Mouse (Mus musculus) lung, postnatal 36 days (tissue): Measurements from ENCODE around the gene Sergef.

Source experiments
- DNase-seq: peaks from one replicate; pipeline ENCODE4 v3.0.0; 2022; ENCODE audit warnings: mixed read lengths

Sergef gene

DNA sequence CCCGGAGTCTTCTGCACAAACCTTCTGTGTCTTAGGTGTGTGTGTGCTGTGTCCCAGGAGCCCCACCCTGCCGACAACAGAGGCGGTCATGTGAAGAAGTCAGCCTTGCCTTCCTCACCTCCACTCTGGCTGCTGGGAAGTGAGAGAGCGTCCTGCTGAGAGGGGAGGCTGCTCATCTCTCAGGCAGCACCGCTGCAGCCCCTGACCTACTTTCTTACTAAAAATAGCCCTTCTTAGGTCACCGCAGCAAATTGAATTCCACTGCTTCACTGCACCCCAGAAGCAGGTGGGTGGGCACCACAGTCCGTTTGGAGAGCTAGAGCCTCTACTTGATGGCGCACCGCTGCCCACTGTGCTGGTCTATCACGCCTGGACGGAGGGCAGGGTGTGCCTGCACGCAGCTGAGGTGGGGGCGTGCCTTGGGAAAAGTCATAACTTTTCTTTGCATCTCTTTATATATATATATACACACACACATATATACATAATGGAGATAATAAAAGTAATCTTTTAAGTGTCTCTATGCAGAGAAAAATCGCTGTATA is 147.4 kb downstream of the Sergef start:
- DNase-seq = no peak

DNA sequence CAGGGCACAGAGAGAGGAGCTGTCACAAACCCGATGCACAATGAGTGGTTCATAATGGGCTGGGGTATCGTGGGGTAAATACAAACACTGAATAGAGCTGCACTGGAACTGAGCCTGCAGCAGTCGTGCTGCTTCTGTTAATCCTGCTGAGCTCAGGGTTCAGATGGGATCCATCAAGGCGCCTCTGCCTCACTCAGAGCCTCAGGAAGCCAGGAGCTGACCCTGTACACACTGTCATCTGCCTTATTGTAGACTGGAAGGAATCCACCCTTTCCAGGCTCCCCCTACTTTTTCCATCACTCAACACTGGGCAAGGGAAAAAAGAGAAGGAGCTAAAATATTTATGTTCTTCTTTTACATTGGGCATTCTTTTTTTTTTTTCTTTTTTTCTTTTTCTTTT is 152.3 kb downstream of the Sergef start:
- DNase-seq = no peak

DNA sequence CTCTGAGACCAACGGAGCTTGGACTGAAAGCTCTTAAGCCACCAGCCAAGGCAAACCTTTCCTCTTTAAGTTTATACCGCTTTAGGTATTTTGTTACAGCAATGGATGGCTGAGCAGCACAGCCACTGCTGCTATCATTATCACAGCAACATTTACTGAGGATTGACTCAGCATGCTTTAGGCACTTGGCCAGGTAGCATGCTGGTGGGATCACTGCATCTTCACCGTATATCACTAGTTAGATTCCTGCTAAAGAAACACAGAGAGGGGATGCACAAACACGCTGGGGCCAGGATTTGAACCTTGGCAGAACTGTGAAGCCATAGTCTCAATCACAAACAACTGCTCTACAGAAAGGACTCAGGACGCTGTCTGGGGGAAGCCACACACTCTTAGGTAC is 152.8 kb downstream of the Sergef start:
- DNase-seq = no peak

DNA sequence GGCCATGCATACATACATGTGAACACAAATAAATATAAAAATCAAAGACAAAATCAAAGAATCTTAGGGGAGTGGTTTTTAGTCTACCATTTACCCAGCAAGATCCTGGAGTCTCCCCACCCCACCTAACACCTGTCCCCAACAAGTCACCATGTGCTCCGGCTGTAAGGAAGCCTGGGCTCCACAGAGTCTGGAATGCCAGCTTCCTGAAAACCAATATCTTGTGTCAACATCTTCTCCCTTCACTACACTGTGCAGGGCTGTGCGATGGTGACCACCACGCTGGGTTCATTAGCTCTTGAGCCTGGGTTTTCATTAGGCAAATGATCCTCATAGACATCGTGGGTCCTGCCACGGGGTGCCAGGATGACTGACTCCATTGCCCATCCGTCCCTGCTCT is 155.4 kb downstream of the Sergef start:
- no peak for DNase-seq

DNA sequence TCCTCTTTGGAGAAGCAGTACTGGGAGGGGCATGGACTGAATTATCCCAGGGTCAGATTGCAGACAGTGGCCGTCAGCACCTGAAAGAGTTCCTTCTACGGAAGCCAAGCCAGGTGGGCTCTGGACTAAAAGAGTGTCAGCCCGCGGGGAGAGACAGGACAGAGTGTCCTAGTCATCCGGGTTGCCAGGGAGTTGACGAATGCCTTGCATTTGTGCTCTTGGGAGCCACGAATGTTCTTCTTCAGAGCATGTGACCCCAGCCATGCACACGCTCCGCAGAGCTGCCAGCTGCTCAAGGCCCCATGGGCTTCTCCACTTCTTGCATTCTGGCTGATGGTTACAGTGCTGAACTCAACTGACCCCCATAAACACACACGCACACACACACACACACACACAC is 156.6 kb downstream of the Sergef start:
- DNase-seq = no peak

DNA sequence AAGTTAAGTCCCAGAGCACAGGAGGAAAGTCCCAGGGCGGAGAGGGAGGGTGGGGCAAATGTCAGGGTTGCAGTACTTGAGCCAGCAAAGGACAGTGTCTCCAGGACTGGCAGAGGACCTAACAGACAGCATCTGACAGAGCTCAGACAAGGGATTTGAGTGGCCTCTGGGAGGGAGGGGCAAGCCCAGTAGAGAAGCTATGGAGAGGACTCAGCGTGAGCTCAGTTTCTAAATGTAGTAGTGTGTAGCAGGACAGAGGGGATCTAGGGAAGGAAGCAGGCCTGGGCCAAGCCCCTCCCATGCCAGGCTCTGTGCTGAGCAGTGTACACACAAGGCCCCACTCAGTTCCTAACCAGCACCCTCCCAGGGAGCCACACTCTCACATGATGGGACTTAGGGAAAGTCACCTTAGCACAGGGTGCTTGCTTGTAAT is 157.5 kb downstream of the Sergef start:
- DNase-seq = peak; percentile 33

DNA sequence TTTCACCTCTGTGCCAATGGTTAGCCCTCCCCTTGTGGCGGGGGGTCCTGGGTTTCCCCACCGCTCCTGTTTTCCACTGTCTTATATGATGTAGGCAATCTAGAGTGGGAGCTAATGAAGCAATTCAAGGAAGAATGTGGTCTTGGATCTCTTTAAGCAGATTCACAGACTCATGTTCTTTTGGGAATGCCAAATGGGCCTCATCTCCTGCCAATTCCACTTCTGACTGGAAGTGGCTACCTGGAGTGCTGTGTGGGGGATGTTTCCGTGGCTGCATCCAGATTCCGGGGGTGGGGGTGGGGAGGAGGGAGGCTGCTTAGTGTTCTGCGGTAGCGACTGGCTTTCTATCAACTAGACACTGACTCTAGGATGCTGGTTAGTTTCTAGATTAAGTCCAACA is 159.8 kb downstream of the Sergef start:
- no peak for DNase-seq

DNA sequence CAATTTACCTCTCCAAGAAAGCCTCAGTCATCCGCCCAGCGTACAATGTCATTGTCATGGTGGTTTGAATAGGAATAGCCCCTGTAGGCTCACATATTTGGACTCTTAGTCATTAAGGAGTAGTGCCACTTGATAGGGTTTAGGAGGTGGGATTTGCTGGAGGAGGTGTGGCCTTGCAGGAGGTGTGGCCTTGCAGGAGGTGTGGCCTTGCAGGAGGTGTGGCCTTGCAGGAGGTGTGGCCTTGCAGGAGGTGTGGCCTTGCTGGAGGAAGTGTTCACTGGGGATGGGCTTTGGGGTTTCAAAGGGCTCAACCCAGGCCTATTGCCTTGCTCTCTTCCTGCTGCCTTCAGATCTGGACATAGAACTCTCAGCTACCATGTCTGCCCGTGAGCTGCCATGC is 162.2 kb downstream of the Sergef start:
- no peak for DNase-seq

DNA sequence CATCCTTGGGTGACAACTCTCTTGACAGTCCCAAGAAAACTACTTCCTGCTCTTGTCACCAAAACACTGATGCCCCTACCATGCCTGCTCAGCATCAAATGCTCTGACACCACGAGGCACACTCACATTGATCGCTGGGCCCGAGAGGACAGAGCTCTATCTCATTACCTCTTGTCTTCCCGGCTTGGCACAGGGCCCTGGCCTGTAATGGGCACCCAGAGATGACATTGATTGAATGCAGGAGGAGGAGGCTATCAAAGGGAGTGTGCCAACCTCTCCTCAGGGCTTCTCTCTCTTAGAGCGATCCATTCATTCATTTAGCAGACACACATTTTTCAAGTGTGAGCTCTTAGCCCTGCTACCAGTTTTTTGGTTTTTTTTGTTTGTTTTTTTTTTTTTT is 164.1 kb downstream of the Sergef start:
- no peak for DNase-seq

DNA sequence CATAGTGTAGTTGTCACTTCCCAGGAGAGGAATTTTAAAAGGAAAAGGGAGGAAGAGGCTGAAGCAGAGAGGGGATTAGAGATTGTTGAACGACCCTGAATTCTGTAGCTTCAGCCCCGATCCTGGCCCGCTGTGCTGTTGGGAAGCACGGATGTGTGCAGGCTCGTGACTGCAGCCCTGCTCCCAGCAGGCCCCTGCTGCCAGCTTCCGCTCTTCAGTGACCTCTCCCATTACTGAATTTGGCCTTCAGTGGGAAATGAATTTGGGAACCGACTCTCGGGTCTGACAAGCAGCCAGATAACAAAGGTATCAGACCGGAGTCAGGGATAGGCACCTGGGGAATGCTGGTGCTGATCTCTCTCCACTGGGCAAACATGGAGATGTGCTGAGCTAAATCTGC is 166.5 kb downstream of the Sergef start:
- no peak for DNase-seq

DNA sequence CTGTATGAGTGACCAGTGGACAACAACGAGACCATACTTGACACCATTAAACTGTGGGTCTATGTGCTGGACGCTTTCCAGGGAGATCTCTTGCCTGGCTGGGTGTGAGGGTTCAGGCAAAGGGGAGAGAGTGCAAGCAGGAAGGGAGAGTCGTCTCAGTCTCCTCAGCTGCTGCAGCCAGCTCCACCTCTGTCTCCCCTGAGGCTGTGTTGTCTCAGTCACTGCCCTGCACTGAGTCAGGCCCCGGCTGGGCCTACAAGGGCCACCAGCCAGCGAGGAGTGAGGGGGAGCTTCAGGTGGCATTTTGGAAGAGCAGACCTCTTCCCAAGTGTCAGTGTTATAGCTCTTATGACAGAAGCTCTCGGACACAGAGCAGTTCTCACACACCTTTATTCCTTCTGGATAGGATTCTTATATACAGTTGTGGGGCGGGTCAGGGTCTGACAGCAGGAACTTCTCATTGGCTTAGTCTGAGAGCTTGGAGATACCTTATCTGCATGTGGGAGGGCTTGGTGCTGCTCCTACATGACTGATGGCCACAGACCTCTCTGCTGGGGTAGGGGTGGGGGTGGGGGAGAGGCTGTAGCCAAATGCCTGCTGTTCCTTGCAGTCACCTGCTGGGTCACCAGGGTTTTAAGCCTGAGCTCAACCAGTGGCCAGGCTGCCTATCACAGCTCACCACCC is 168.4 kb downstream of the Sergef start:
- DNase-seq = no peak

DNA sequence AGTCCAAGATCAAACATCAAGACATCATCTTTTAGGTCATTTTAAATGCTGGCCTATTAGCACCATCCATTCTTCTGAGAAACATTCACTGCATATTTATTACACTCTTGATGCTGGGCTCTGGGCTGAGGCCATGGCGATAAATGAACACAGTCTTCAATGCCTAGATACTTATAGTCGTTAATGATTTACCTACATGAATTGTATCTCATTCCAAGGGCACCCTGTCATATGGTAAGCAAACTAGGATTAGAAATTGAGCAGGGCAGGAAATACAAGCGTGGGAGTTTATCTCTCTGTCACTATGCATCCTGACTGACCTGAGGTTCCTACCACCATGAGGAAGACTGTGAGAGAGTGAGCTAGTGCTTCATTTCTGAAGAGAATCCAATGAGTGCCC is 170.1 kb downstream of the Sergef start:
- DNase-seq = no peak

DNA sequence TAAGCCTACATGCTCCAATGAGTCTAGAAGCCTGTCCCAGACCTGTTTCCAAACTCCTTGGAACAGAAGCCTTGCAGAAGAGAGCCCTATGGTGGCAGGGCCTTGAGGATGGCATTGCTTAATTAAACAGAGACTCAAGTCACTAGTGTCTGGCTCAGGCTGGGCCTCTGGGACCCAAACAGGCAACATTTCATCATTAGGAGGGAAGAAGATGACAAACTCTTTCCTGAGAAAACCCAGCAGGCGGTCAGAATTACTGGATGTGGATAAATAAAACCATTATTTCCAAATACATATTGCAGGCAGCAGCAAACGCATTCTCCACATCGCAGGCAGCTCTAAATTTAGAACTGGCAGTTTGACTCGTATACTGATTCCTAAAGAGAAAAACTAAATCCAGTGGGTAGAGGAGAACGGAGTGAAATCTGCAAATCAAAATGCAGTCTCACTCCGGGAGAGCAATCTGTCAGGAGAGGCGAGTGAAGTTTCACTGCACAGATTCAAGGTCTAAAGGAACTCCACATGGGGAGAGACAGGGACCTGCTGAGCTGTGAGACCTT is 173.1 kb downstream of the Sergef start:
- DNase-seq = no peak

DNA sequence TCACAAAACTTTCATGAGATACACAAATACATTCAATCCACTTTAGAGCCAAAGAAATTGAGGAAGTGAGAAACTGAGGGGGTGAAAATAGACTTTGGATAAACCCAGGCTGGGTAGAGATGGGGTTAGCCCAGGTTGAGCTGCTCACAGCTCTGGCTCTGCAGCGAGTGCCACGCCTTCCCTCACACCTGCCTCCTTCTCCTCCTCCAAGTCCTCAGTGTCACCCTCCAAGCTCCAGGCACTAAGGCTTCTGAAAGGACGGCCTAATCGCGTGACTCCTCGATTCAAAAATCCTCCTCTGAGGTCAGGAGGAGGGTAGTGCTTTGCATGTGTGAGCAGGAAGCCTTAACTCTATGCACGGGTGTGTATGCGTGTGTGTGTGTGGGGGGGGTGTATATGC is 176.5 kb downstream of the Sergef start:
- no peak for DNase-seq

DNA sequence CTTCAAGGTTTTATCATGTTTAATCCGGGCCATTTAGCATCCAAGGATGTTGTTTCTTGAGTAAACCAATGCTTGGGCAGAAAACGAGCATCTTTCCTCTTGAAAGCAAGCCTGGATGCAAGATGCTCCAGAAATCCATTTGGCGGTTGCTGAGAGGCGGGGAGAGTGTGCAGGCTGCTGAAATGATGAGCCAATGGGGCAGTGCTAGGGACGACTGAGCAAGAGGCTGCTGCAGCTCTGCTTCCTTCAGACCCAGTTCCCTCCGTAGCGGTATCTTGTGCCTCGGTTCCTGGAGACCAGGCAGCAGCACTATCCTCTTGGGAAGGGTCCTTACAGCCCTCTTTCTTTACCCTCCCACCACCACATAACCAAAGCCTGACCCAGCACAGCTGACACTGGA is 177.3 kb downstream of the Sergef start:
- DNase-seq = no peak

DNA sequence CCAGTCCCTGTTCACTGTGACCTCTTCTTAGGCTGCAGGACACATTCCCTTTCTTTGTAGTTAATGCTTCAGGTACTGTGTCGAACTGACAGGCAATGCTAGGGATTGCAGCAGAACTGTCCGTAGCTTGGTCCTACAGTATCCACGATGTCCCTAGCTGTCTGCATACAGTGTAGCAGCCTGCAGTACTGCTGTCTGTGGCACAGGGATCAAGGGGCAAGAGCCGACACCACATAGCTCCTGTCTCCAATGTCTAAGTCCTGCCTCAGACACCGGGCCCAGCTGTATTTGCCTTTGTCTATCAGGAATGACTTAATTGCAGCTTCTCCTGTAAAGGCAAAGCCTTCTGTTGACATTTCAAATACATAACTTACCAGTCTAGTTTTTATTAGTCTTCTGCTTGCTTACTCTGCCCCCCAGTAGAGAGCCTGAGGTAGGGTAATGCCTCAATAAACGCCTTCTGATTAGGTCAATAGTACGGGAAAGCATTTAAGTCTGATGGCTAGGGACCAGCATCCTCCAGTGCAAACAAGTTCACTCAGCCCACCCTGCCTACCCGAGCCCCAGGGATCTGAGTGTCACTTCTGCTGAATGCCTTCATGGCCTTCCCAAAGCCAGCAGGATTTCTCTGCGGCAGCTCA is 179.9 kb downstream of the Sergef start:
- no peak for DNase-seq

DNA sequence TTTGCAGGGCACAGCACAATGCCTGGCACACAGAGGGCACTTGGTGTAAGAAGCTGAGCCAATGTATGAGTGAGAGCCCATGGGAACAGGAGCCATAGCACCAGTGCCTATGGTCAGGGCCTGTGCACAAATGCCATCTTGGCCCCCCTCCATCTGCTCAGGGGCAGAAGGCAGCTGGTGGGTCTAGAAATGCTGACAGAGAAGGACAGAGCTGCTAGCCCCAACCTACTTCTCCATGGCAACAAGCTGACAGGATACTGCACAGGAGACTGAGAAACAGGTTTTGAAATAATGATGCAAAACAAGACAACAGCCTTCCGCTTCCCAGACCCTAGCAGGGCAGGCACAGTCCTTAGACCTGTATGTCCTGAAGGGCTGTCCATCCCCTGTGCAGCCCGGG is 180.4 kb downstream of the Sergef start:
- DNase-seq = no peak

DNA sequence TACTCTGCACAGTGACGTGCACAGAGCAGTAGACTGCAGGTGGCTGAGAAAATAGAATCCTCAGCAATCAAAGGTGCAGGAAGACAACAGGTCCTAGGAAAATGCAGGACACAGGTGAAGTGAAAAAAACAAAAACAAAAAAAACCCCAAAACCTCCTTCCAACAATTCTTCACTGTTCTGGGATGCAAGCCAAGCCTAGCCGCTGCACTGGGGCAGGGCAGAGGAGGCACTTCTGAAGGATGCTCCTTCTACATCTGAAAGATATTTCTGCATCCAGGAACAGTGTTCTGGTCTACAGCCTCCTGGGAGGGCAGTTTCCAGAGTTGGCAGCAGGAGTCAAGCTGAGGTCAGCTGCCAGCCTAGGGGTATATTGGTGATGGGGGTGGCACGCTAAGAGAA is 181.7 kb downstream of the Sergef start:
- DNase-seq = no peak

DNA sequence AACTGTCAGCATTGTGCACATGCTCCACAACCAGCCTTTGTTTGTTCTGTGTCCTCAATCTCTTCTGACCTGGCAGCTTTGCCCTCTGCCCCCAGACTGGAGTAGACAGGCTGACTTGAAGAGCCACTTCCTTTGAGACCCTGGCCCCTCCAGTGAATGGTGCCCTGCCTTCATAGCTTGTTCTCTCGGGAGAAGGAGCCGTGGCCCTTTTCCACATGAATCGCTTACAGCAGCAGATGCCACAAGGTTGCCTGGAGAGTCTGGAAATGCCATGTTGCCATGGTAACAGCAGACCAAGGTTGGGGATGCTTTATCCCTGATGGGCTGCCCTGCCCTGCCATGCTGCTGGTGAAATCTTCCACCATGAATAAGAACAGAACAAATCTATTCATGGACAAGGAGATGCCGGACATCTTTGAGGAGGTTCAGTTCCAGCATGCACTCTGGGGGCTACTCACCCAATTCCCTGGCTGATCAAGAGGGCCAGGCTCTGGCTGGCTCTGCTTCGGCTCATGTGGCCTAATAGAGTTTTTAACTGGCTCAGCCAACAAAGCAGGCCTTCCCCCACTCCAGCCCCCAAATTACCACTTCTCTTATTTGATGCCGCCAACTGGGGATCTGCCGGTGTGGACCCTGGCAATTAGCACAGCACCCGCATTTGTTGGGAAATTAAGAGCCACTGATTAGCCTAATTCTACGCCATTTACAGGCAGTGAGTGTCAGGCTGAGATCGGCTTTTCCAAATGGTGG is 185.5 kb downstream of the Sergef start:
- DNase-seq = no peak

DNA sequence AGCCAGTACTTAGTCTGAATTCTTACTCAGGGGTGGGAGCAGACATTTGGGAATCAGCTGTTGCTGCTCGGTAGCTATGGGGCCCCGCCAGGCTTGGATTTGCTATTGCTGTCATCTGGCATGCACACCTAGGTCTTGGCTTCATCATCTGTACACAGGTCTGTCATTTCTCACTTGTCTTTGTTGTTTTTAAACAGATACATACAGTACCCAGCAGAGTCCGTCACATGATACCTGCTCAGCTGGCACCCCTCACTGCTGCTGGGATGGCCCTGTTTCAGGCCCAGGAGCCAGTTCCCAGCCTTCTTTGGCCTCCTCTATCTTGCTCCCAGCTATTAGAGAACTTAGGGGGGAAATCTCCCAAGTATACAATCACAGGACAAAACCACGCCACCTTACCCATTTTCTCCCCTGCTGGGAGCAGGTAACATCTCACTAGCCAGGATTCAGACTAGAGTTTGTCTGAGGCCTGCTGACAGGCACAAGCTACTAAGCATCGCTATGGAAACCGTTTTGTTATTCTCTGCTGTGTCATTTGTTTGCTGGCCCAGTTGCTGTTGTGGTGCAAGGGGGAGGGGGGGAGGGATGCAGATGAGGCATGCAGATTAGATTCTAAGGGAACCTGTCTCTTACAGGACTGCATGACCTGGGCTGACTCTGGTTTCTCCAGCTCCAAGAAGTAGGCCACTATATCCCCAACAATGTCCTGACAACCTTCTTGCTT is 190.5 kb downstream of the Sergef start:
- no peak for DNase-seq

DNA sequence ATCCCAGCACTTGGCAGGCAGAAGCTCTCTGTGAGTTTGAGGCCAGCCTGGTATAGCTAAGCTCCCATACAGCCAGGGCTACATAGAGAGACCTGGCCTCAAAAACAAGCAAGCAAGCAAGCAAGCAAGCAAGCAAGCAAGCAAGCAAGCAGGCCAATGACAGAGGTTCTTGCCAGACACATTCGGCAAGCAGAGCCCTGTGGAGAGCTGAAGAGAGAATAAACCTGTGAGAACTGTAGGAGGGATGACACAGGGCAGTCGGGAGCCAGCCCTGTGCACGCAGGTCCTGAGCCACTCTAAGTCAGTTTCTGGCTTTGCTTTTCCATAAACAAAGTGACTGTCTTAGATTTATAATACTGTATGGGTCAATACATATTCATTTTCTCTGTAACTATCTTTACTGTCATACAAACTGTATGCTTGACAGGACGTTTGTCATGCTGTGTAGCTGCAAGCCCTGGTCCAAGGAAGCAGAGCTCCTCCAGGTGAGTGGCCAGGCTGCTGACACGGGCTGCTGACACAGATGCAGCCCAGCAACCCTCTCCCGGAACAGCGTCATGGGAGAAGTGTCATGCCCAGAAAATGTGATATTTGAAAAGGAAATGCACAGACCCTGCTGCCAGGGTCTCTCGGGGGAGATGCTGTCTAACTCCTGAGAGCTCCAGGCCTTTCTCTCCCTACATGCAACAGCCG is 192.0 kb downstream of the Sergef start:
- DNase-seq = no peak

DNA sequence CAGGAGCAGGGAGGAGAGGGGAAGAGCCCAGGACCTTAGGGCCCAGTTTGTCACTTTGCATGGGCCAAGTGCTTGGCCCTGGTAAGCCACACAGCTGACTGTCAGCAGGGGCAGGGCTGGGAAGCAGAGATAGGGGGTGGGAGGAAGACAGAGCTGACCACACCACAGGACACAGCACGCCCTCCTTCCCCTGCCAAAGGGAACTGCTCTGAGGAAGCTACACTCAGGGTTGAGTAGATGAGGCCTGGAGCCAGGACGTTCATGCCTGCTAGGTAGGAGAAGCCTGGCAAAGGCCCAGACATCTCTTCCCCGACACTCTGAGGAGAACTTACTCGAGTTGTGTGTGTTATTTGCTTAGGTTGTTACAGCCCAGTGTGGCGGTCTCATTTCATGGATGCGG is 193.7 kb downstream of the Sergef start:
- no peak for DNase-seq
